In the genomic region with DNA sequence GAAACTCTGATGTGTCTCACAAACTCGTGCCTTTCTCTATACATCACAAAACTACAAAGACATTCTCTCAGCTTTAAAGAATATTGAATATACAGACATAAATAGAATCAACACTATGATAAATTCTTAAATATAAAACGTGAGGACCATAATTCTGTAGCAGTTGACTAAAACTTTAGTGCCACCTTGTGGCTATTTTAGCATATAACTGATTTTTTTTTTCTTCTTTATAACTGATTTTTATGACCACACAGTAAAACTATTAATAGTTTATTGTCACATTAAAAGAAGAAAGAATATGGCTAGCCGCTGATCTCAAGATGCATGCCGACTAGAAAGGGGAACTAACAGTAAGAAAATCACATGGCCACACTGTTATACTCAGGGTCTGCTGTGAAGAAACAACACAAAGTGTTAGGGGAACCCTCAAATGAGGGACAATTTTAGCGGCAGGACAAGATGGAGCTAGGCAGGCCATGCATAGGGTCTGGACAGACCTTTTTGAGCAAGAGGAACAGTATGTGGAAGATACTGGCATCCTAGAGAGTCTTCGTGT, we compare ENCODE assay signal across 11 mouse cellular contexts. TPM values are rescaled to one million over a fixed set of nuclear protein-coding genes. Genes with fewer than 3 reads are reported as not detected.
DNase-seq lines count a peak whose midpoint lies in the region; ATAC-seq and TF ChIP-seq lines count a peak whose summit lies in the region.
"Had no signal": no experiment of that assay in that cellular context is flagged by ENCODE, and none has a peak within 500 bp of the region (broad histone marks: within the 10 kb centered on the region; RNA-seq: fewer than 3 reads in every experiment).

No protein-coding gene starts in this region.

- H3K27me3 ChIP-seq in forebrain, postnatal 0 days (ENCODE audit: insufficient read depth, low read length): no peaks in the 10 kb centered on the region
- no peaks in the 10 kb centered on the region for H3K27me3 ChIP-seq in forebrain, embryonic 12.5 days
- H3K27me3 ChIP-seq: neural tube, embryonic 13.5 days had no signal

- ATAC-seq in forebrain, postnatal 0 days: no peak
- ATAC-seq in forebrain, embryonic 12.5 days (ENCODE audit: low FRiP score): no peak
- ATAC-seq in megakaryocyte progenitor cell, adult 5-6 weeks (replicated peaks; ENCODE audit: poor library complexity): peak; percentile 55

- H3K9ac ChIP-seq in forebrain, postnatal 0 days: no peak overlapping the region
- H3K9ac ChIP-seq in forebrain, embryonic 12.5 days: no peak overlapping the region
- H3K9ac ChIP-seq: heart, embryonic 15.5 days; neural tube, embryonic 13.5 days had no signal

- H3K9me3 ChIP-seq in forebrain, postnatal 0 days (ENCODE audit: low read length): no peaks in the 10 kb centered on the region
- no peaks in the 10 kb centered on the region for H3K9me3 ChIP-seq in forebrain, embryonic 12.5 days
- H3K9me3 ChIP-seq: heart, embryonic 15.5 days; neural tube, embryonic 13.5 days had no signal

- no peak overlapping the region for H3K4me2 ChIP-seq in forebrain, postnatal 0 days (ENCODE audit: low read depth)
- no peak overlapping the region for H3K4me2 ChIP-seq in forebrain, embryonic 12.5 days
- H3K4me2 ChIP-seq: heart, embryonic 15.5 days; neural tube, embryonic 13.5 days had no signal

- H3K36me3 ChIP-seq in forebrain, postnatal 0 days (ENCODE audit: insufficient read depth): no peaks in the 10 kb centered on the region
- H3K36me3 ChIP-seq in forebrain, embryonic 12.5 days (replicated peaks): no peaks in the 10 kb centered on the region
- H3K36me3 ChIP-seq: heart, embryonic 15.5 days; neural tube, embryonic 13.5 days had no signal

- no peaks in the 10 kb centered on the region for H3K4me1 ChIP-seq in forebrain, postnatal 0 days (ENCODE audit: insufficient read depth)
- no peaks in the 10 kb centered on the region for H3K4me1 ChIP-seq in forebrain, embryonic 12.5 days
- no peaks in the 10 kb centered on the region for H3K4me1 ChIP-seq in lung, adult 2 months (ENCODE audit: control insufficient read depth, insufficient read depth, low read length)
- H3K4me1 ChIP-seq: heart, embryonic 15.5 days; neural tube, embryonic 13.5 days had no signal

- TF ChIP-seq CTCF in forebrain, postnatal 0 days (IDR thresholded peaks at IDR 0.05; ENCODE audit: low read depth): peak; percentile 64
- TF ChIP-seq CTCF in lung, adult 2 months (IDR thresholded peaks at IDR 0.05; ENCODE audit: insufficient read depth, low read length): peak; percentile 15; the same call in 1 of the 2 replicates

- WGBS in forebrain, postnatal 0 days: 53% methylated on average over 6 of the region's 6 CpGs
- 53% methylated on average over 6 of the region's 6 CpGs for WGBS in forebrain, embryonic 12.5 days
- 40% methylated on average over 6 of the region's 6 CpGs for WGBS in lung, adult 2 months

- no peak for TF ChIP-seq POLR2A in lung, adult 2 months (IDR thresholded peaks at IDR 0.05; ENCODE audit: borderline replicate concordance, extremely low read depth, low read depth, low read length)

- intact Hi-C loops in heart, postnatal 14 days (cut with DNase I): loop anchor here (1.0 to 2.0 kb wide), 3 partner anchors 164 to 287 kb away; partner anchors contain the start of gene Rnf215

- peak; percentile 37 for DNase-seq in forebrain, postnatal 0 days
- DNase-seq in lung, adult 2 months: no peak
- DNase-seq in lung, adult 18-20 months: no peak
- DNase-seq in MN1 (ENCODE audit: low spot score): peak; percentile 63
- DNase-seq in right cerebral cortex, postnatal 10 days (ENCODE audit: low spot score in 2 of 2): no peak
- no peak for DNase-seq in heart, postnatal 14 days
- DNase-seq: kidney, postnatal 36 days had no signal

- no peak overlapping the region for H3K27ac ChIP-seq in forebrain, postnatal 0 days (ENCODE audit: low read depth, low read length)
- H3K27ac ChIP-seq in forebrain, embryonic 12.5 days: no peak overlapping the region
- H3K27ac ChIP-seq: heart, embryonic 15.5 days; neural tube, embryonic 13.5 days had no signal

- H3K4me3 ChIP-seq in forebrain, postnatal 0 days (ENCODE audit: low read depth, low read length): no peak overlapping the region
- no peak overlapping the region for H3K4me3 ChIP-seq in forebrain, embryonic 12.5 days (replicated peaks)
- no peak overlapping the region for H3K4me3 ChIP-seq in lung, adult 2 months (replicated peaks; ENCODE audit: extremely low read depth, low read depth, low read length)
- H3K4me3 ChIP-seq: heart, embryonic 15.5 days; neural tube, embryonic 13.5 days had no signal

RNA-seq across cellular contexts. Expression of gene Hormad2, which starts 18.9 kb away (rescaled TPM):
- total RNA-seq in forebrain, postnatal 0 days (2014; rRNA removed): not detected in 2 replicates
- polyA plus RNA-seq in forebrain, postnatal 0 days (2015; fragmentation: Nextera tagmentation; extraction: Ambion mirVana): 0.09 TPM in 1 of 2 replicates, not detected in the other
- not detected in 2 replicates for polyA plus RNA-seq in forebrain, embryonic 12.5 days (2016; fragmentation: Nextera tagmentation; extraction: Ambion mirVana)
- polyA plus RNA-seq in lung, adult 2 months (2012; rRNA removed): 0.06 TPM in 1 of 2 replicates, not detected in the other
- total RNA-seq in megakaryocyte progenitor cell, adult 5-6 weeks (2015): 2.6 and 2.8 TPM in 2 replicates
- total RNA-seq in megakaryocyte progenitor cell, adult 5-6 weeks (2017): 0.87 TPM in 1 of 2 replicates, not detected in the other
- total RNA-seq in heart, postnatal 14 days (2021): not detected

Comparison
In these comparisons a context has a peak if more than half of its experiments do, and no peak if none do; other contexts are left out.
1. DNase-seq: peak in forebrain, postnatal 0 days (single experiment) and MN1 (single experiment); none in lung, adult 2 months (single experiment), lung, adult 18-20 months (0 of 2), right cerebral cortex, postnatal 10 days (0 of 2) and heart, postnatal 14 days (0 of 2).